Mouse (Mus musculus) embryonic facial prominence, embryonic 10.5 days (tissue): Measurements from ENCODE around the gene Olfr420. TPM values are rescaled to one million over a fixed set of nuclear protein-coding genes. Genes with fewer than 3 reads are reported as not detected.

Source experiments
- DNase-seq: peaks from one replicate; pipeline ENCODE4 v3.0.0-alpha.2; 2017; ENCODE audit warnings: low spot score
- H3K27ac ChIP-seq: fragments of 300-500 bp; sonication (generic); replicated peaks from 2 replicates; pipeline ENCODE4 v1.5.1; 2016; ENCODE audit warnings: mild to moderate bottlenecking
- H3K27me3 ChIP-seq: fragments of 300-500 bp; sonication (generic); replicated peaks from 2 replicates; pipeline ENCODE4 v1.6.1; 2016; ENCODE audit warnings: low read depth, mild to moderate bottlenecking; ENCODE audit not compliant: poor library complexity, severe bottlenecking
- H3K36me3 ChIP-seq: fragments of 300-500 bp; sonication (generic); replicated peaks from 2 replicates; pipeline ENCODE4 v1.6.1; 2016; ENCODE audit warnings: mild to moderate bottlenecking, moderate library complexity
- H3K4me1 ChIP-seq: fragments of 300-500 bp; sonication (generic); 2 replicates; pipeline ENCODE4 v1.6.1; 2016
- H3K4me3 ChIP-seq: fragments of 300-500 bp; sonication (generic); 2 replicates; pipeline ENCODE4 v1.5.1; 2016; ENCODE audit warnings: mild to moderate bottlenecking, moderate library complexity
- H3K9me3 ChIP-seq: fragments of 300-500 bp; sonication (generic); 2 replicates; pipeline ENCODE4 v1.6.1; 2016; ENCODE audit warnings: mild to moderate bottlenecking
- WGBS: fragments of 180-500 bp; shearing (Covaris S2); methylation state at CpG from one replicate; pipeline ENCODE4 v1.1.7; 2016; 5-methylcytosine and 5-hydroxymethylcytosine counted together
- polyA plus RNA-seq: library from polyadenylated mRNA; unstranded; fragments of >200 nt; fragmentation: Nextera tagmentation; extraction: Ambion mirVana; gene quantifications from 2 replicates; pipeline ENCODE4 v1.2.1, GENCODE M21; 2016

Gene Olfr420
- polyA plus RNA-seq = 0.09 TPM in 1 of 2 replicates, not detected in the other

DNA sequence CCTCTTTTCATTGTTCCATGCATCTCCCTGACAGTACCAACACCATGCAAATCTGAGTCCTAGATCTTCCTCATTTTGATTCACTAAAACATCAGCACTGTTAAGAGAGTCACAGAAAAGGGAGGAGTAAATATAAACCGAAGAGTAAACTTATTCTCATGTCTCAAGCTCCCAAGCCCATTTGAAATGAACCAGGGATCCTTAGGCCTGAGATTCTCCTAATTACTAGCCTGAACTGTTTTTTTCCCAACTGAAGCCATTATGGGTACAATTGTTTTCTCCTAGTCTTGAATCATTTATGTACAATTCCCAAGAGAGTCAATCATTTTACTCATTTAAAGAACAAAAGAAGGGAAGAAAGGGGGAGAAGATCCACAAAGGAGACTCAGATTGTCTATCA, at the start of gene Olfr420:
TSS of gene Olfr420 (plus strand) at position 301 of the 400 bp plus-strand sequence.
- no peak within 1 kb of the TSS for H3K4me3 ChIP-seq
- no peak within 1 kb of the TSS for H3K27ac ChIP-seq
- WGBS = 84% methylated on average over 1 of the region's 1 CpGs
- no peaks in the 10 kb centered on the region for H3K9me3 ChIP-seq
- no peaks in the 10 kb centered on the region for H3K36me3 ChIP-seq
- H3K27me3 ChIP-seq = no peaks in the 10 kb centered on the region
- DNase-seq = no peak
- no peaks in the 10 kb centered on the region for H3K4me1 ChIP-seq

- H3K4me3 ChIP-seq = no peak within 1 kb of the TSS
- 49% methylated on average over 2 of the region's 2 CpGs for WGBS
- H3K9me3 ChIP-seq = no peaks in the 10 kb centered on the region
- H3K27me3 ChIP-seq = no peaks in the 10 kb centered on the region
- H3K4me1 ChIP-seq = no peaks in the 10 kb centered on the region
- DNase-seq = no peak
- no peaks in the 10 kb centered on the region for H3K36me3 ChIP-seq
- H3K27ac ChIP-seq = no peak within 1 kb of the TSS
These were observed 34.4 kb upstream of the Olfr420 start, which contains the start of gene Olfr231 for GRCm38 (mm10) chr1:174121062-174121461. Gene Olfr231, minus strand, starts transcription at chr1:174121162.

GRCm38 (mm10) chr1:174131217-174131616, 24.2 kb upstream of the Olfr420 start, which contains the start of gene Olfr424:
Gene Olfr424, plus strand, starts transcription at chr1:174131517.
- H3K27ac ChIP-seq = no peak within 1 kb of the TSS
- DNase-seq = no peak
- 78% methylated on average over 3 of the region's 3 CpGs for WGBS

DNA sequence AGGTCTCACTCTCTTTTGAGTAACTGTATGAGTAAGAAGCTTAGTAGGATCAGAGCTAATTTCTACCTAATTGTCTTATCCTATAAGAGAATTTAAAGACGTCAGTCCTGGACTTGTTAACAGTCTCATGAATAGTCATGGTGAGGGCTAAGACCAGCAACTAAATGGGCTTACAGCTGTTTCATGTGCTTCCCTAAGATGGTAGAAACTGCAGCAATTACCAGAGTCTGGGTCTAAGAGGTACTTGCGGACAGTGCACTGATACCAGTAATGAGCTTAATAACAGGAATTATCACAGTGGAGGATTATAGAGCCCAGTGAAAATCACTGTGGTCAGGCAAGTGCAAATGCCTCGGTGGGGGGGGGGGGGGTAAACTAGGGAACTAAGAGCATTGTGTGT, 23.4 kb upstream of the Olfr420 start:
- Histone ChIP-seq H3K9me3 (no peaks in the 10 kb centered on the region), H3K4me3 (no peak overlapping the region), H3K4me1 (no peaks in the 10 kb centered on the region), H3K27ac (no peak overlapping the region), H3K27me3 (no peaks in the 10 kb centered on the region), H3K36me3 (no peaks in the 10 kb centered on the region)
- DNase-seq = no peak
- WGBS = 65% methylated on average over 3 of the region's 3 CpGs

More at GRCm38 (mm10) chr1:174131217-174131616, 24.2 kb upstream of the Olfr420 start, which contains the start of gene Olfr424:
- no peaks in the 10 kb centered on the region for H3K36me3 ChIP-seq
- H3K27me3 ChIP-seq = no peaks in the 10 kb centered on the region
- H3K4me1 ChIP-seq = no peaks in the 10 kb centered on the region
- no peaks in the 10 kb centered on the region for H3K9me3 ChIP-seq
- H3K4me3 ChIP-seq = no peak within 1 kb of the TSS

- no peak overlapping the region for H3K27ac ChIP-seq
- no peaks in the 10 kb centered on the region for H3K4me1 ChIP-seq
- no peaks in the 10 kb centered on the region for H3K27me3 ChIP-seq
- no peaks in the 10 kb centered on the region for H3K36me3 ChIP-seq
- 79% methylated on average over 2 of the region's 2 CpGs for WGBS
- H3K4me3 ChIP-seq = no peak overlapping the region
- DNase-seq = no peak
- no peaks in the 10 kb centered on the region for H3K9me3 ChIP-seq
These were observed 14.0 kb upstream of the Olfr420 start for GRCm38 (mm10) chr1:174141384-174141783.

DNA sequence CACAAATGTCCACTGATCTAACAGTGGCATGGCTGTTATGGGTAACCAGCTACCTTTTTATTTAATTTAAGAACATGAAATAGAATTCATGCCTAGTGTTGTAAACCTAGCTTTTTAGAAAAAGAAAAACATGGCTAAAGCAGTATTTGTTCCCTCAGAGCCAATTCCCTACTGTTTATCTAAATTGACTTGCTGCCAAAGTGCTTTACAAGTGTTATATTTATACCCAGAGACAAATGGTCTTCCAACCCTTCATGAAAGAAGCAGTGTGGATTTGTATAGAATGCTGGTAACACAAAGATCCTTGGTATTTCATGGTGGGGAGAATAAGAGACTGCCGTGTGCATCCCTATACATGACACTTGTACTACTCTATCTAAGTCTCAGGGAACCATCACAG, 8.7 kb upstream of the Olfr420 start:
- WGBS = 93% methylated on average over 1 of the region's 1 CpGs
- Histone ChIP-seq H3K4me3 (no peak overlapping the region), H3K27ac (no peak overlapping the region), H3K9me3 (no peaks in the 10 kb centered on the region), H3K4me1 (no peaks in the 10 kb centered on the region), H3K27me3 (no peaks in the 10 kb centered on the region), H3K36me3 (no peaks in the 10 kb centered on the region)
- DNase-seq = no peak

GRCm38 (mm10) chr1:174149289-174149688, 6.1 kb upstream of the Olfr420 start:
- 77% methylated on average over 2 of the region's 2 CpGs for WGBS
- Histone ChIP-seq H3K27me3 (no peaks in the 10 kb centered on the region), H3K4me1 (no peaks in the 10 kb centered on the region), H3K36me3 (no peaks in the 10 kb centered on the region), H3K27ac (no peak overlapping the region), H3K4me3 (no peak overlapping the region), H3K9me3 (no peaks in the 10 kb centered on the region)
- DNase-seq = no peak

- H3K9me3 ChIP-seq = no peaks in the 10 kb centered on the region
- H3K36me3 ChIP-seq = no peaks in the 10 kb centered on the region
- no peaks in the 10 kb centered on the region for H3K4me1 ChIP-seq
- no peaks in the 10 kb centered on the region for H3K27me3 ChIP-seq
- H3K4me3 ChIP-seq = no peak overlapping the region
- H3K27ac ChIP-seq = no peak overlapping the region
- 93% methylated on average over 3 of the region's 3 CpGs for WGBS
- no peak for DNase-seq
These were observed 2.2 kb downstream of the Olfr420 start for GRCm38 (mm10) chr1:174157622-174158021.

DNA sequence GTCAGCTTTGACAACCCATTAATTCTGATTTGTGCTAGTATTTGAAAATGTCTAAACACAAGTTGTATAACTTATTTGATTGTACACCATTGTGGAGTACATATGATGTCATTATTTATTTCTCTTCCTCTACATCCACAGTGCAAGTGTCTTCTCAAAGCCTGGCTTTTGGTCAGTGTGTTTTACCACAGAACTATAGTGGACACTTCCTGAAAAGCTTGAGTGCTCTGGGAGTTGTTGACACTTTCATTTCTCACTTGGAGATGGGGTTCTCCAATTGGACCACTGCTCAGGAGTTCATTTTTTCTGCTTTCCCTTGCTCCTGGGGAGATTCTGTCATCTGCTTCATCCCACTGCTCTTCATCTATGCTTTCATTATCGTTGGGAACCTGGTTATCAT, 3.1 kb downstream of the Olfr420 start:
- Histone ChIP-seq H3K9me3 (no peaks in the 10 kb centered on the region), H3K4me1 (no peaks in the 10 kb centered on the region), H3K27ac (no peak overlapping the region), H3K36me3 (no peaks in the 10 kb centered on the region), H3K27me3 (no peaks in the 10 kb centered on the region), H3K4me3 (no peak overlapping the region)
- DNase-seq = no peak
- WGBS = 84% methylated on average over 1 of the region's 1 CpGs

DNA sequence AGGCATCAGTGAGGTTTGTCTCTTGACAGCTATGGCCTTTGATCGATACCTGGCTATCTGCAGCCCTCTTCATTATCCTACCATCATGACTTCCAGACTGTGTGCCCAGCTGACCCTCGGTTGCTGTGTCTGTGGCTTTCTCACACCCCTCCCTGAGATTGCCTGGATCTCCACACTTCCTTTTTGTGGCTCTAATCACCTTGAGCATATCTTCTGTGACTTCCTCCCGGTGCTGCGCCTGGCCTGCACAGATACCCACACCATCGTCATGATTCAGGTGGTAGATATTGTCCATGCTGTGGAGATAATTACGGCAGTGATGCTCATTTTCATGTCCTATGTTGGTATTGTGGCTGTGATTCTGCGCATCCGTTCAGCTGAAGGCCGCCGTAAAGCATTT, 3.7 kb downstream of the Olfr420 start:
- no peak for DNase-seq
- Histone ChIP-seq H3K36me3 (no peaks in the 10 kb centered on the region), H3K9me3 (no peaks in the 10 kb centered on the region), H3K4me3 (no peak overlapping the region), H3K4me1 (no peaks in the 10 kb centered on the region), H3K27me3 (no peaks in the 10 kb centered on the region), H3K27ac (no peak overlapping the region)
- WGBS = 91% methylated on average over 10 of the region's 10 CpGs

- no peaks in the 10 kb centered on the region for H3K9me3 ChIP-seq
- H3K4me3 ChIP-seq = no peak overlapping the region
- H3K4me1 ChIP-seq = peaks cover 2% of the 10 kb centered on the region; the same call in 1 of the 2 replicates
- no peak overlapping the region for H3K27ac ChIP-seq
- H3K36me3 ChIP-seq = no peaks in the 10 kb centered on the region
- H3K27me3 ChIP-seq = no peaks in the 10 kb centered on the region
- no peak for DNase-seq
These were observed 13.6 kb downstream of the Olfr420 start for GRCm38 (mm10) chr1:174169024-174169423.

GRCm38 (mm10) chr1:174170706-174171501, 15.5 kb downstream of the Olfr420 start:
- no peaks in the 10 kb centered on the region for H3K36me3 ChIP-seq
- no peak for DNase-seq
- 86% methylated on average over 5 of the region's 5 CpGs for WGBS

DNA sequence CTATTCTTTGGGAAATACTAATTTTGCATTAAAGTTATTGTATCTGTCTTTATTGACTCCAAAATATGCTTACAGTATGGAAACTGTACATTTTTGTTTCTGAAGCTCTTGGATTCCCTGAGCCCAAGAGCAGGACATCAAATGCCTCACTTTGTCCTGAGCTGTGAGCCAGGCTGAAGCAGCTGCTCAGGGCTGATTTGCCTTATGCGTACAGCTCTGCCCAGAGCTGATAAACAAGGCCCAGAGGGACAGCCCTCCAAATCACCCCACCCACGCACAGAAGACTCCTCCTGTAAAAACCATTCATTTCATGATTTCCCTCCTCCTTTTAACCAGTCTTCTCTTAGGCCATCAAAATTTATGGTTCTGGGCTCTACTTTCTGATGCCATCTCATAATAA, 16.1 kb downstream of the Olfr420 start:
- no peaks in the 10 kb centered on the region for H3K27me3 ChIP-seq
- no peak for DNase-seq

More at GRCm38 (mm10) chr1:174170706-174171501, 15.5 kb downstream of the Olfr420 start:
- peaks cover 2% of the 10 kb centered on the region; the same call in 1 of the 2 replicates for H3K4me1 ChIP-seq
- H3K9me3 ChIP-seq = no peaks in the 10 kb centered on the region
- H3K27me3 ChIP-seq = no peaks in the 10 kb centered on the region
- H3K27ac ChIP-seq = no peak overlapping the region
- H3K4me3 ChIP-seq = no peak overlapping the region

More for the DNA sequence above, 16.1 kb downstream of the Olfr420 start:
- Histone ChIP-seq H3K4me1 (peaks cover 2% of the 10 kb centered on the region; the same call in 1 of the 2 replicates), H3K4me3 (no peak overlapping the region), H3K36me3 (no peaks in the 10 kb centered on the region), H3K27ac (no peak overlapping the region), H3K9me3 (no peaks in the 10 kb centered on the region)
- 54% methylated on average over 2 of the region's 2 CpGs for WGBS
